Mouse (Mus musculus): ENCODE data around the gene Rgs14.

Gene Rgs14

DNA sequence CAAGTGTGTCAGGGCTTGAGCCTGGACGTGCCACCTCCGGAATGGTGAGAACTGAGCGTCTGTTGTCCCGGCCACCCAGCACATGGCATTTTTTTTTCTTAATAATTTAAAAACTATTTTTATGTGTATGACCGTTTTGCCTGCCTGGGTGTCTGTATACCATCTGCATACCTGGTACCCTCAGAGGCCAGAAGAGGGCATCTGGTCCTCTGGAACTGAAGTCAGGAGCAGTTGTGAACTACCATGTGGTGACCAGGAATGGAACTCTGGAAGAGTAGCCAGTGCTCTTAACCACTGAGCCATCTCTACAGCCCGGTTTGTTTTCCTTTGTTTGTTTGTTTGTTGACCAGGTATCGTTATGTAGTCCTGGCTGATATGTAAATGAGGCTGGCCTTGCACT is 1.1 kb upstream of the Rgs14 start:
- Histone ChIP-seq H3K4me3 (replicated peaks; ENCODE audit: low read length) (no peak overlapping the region), H3K9me3 (ENCODE audit: low read length) (no peaks in the 10 kb centered on the region), H3K27me3 (ENCODE audit: insufficient read depth, low read length) (peaks cover 37% of the 10 kb centered on the region), H3K36me3 (ENCODE audit: insufficient read depth, low read length) (no peaks in the 10 kb centered on the region), H3K4me1 (replicated peaks; ENCODE audit: low read depth, low read length) (peaks cover 14% of the 10 kb centered on the region)
- TF ChIP-seq CTCF (conservative IDR thresholded peaks at IDR 0.05; ENCODE audit: low read length) (no peak), NANOG (IDR thresholded peaks at IDR 0.05; ENCODE audit: borderline replicate concordance, low read length) (no peak), POU5F1 (IDR thresholded peaks at IDR 0.05; ENCODE audit: borderline replicate concordance, low read length) (no peak)

GRCm38 (mm10) chr13:55370234-55370633 is 702 bp downstream of the Rgs14 start:
- H3K36me3 ChIP-seq (ENCODE audit: insufficient read depth, low read length): no peaks in the 10 kb centered on the region
- no peaks in the 10 kb centered on the region for H3K9me3 ChIP-seq (ENCODE audit: low read length)
- TF ChIP-seq NANOG (IDR thresholded peaks at IDR 0.05; ENCODE audit: borderline replicate concordance, low read length): no peak
- TF ChIP-seq POU5F1 (IDR thresholded peaks at IDR 0.05; ENCODE audit: borderline replicate concordance, low read length): no peak
- TF ChIP-seq CTCF (conservative IDR thresholded peaks at IDR 0.05; ENCODE audit: low read length): no peak
- peaks cover 11% of the 10 kb centered on the region for H3K4me1 ChIP-seq (replicated peaks; ENCODE audit: low read depth, low read length)
- peaks cover 56% of the 10 kb centered on the region for H3K27me3 ChIP-seq (ENCODE audit: insufficient read depth, low read length)
- H3K4me3 ChIP-seq (replicated peaks; ENCODE audit: low read length): no peak overlapping the region

DNA sequence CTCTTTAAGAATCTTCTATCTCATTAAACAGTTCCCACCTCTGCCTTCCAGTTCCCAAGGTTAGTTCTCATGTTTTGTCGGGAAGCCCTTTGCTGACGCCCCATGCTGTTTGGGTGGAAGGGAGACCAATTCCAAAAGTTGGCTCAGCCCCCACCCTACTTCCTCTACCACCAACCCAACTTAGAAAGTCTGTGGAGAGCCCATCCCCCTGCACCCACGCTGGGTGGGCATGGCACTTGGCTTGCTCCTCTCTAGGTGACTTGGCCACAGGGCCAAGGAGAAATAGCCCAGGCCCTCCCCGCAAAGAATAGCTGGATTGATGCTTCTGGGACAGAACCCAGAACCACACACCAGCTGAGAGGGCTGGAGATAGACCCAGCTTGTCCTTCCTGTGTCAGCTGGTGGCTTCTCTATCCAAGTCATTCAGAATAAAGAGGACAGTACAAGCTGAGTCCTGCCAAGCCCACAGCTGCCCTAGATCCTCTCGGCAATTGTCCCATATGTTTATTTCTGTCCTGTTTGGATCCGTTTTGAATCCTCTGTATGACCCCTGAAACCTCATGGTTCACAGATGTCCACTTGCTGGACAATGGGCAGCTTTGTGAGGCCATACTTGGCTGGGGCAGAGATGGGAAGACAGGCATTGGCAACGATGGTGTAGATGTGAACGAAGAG is 1.6 kb downstream of the Rgs14 start:
- peaks cover 62% of the 10 kb centered on the region for H3K27me3 ChIP-seq (ENCODE audit: insufficient read depth, low read length)
- H3K36me3 ChIP-seq (ENCODE audit: insufficient read depth, low read length): no peaks in the 10 kb centered on the region
- H3K4me1 ChIP-seq (replicated peaks; ENCODE audit: low read depth, low read length): peaks cover 11% of the 10 kb centered on the region
- H3K9me3 ChIP-seq (ENCODE audit: low read length): no peaks in the 10 kb centered on the region
- H3K4me3 ChIP-seq (replicated peaks; ENCODE audit: low read length): no peak overlapping the region
- TF ChIP-seq POU5F1 (IDR thresholded peaks at IDR 0.05; ENCODE audit: borderline replicate concordance, low read length) (no peak), CTCF (conservative IDR thresholded peaks at IDR 0.05; ENCODE audit: low read length) (no peak), NANOG (IDR thresholded peaks at IDR 0.05; ENCODE audit: borderline replicate concordance, low read length) (no peak)

GRCm38 (mm10) chr13:55371740-55372139 is 2.2 kb downstream of the Rgs14 start:
- peaks cover 11% of the 10 kb centered on the region for H3K4me1 ChIP-seq (replicated peaks; ENCODE audit: low read depth, low read length)
- no peaks in the 10 kb centered on the region for H3K9me3 ChIP-seq (ENCODE audit: low read length)
- H3K36me3 ChIP-seq (ENCODE audit: insufficient read depth, low read length): no peaks in the 10 kb centered on the region
- H3K4me3 ChIP-seq (replicated peaks; ENCODE audit: low read length): no peak overlapping the region
- peaks cover 66% of the 10 kb centered on the region for H3K27me3 ChIP-seq (ENCODE audit: insufficient read depth, low read length)
- TF ChIP-seq CTCF (conservative IDR thresholded peaks at IDR 0.05; ENCODE audit: low read length): no peak
- no peak for TF ChIP-seq NANOG (IDR thresholded peaks at IDR 0.05; ENCODE audit: borderline replicate concordance, low read length)
- no peak for TF ChIP-seq POU5F1 (IDR thresholded peaks at IDR 0.05; ENCODE audit: borderline replicate concordance, low read length)

DNA sequence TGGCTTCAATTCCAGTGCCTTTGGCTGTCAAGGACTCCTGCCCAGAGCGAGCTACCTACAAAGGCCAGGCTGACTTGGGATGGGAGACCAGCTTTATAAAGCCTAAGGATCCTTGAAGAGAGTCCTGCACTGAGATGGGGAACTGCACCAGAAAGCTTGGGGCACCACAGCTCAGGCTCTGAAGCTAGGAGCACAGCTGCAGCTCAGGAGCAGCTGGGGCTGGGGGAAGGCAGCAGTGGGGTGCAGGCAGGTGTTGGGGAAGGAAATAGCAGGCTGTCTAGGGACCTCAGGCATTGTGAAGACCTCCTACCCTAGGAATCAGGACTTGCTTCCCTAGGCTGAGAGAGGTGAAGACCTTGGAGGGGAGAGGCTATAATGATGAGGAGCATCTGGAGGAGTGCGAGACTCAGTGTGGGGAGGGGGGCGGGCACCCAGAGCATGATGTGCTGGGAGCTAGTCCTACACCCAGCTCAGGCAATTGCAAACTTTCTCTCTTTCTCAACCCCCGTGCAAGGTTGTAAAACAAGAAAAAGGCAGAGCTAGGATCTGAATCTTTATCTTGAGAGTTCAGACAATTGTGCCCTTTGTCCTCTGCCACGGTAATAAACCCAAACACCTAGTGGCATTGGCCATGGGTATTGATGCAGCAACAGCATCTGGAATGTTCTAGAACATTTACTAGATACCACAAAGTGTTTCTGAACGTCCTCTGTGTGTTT is 4.8 kb downstream of the Rgs14 start:
- TF ChIP-seq POU5F1 (IDR thresholded peaks at IDR 0.05; ENCODE audit: borderline replicate concordance, low read length) (no peak), NANOG (IDR thresholded peaks at IDR 0.05; ENCODE audit: borderline replicate concordance, low read length) (no peak), CTCF (conservative IDR thresholded peaks at IDR 0.05; ENCODE audit: low read length) (no peak)

DNA sequence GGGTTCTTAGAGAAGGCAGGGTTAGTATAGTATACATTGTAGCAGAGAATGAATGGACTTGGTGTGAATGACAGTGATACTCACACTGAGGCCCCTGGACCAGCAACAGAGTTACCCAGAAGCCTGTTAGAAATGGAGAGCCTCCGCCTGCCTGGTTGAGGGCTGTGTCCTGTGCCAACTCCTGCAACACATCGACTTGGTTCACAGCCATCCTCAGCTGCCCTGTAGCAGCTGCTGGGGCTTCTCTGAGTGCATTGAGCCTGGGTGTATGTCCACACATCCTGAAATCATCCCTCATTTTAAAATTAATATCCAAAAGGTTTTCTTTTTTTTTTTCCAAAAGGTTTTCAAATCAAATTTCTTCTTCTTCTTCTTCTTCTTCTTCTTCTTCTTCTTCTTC is 6.3 kb downstream of the Rgs14 start:
- H3K4me3 ChIP-seq (replicated peaks; ENCODE audit: low read length): no peak overlapping the region
- no peaks in the 10 kb centered on the region for H3K9me3 ChIP-seq (ENCODE audit: low read length)
- H3K4me1 ChIP-seq (replicated peaks; ENCODE audit: low read depth, low read length): peaks cover 24% of the 10 kb centered on the region
- H3K27me3 ChIP-seq (ENCODE audit: insufficient read depth, low read length): peaks cover 78% of the 10 kb centered on the region
- TF ChIP-seq POU5F1 (IDR thresholded peaks at IDR 0.05; ENCODE audit: borderline replicate concordance, low read length) (no peak), CTCF (conservative IDR thresholded peaks at IDR 0.05; ENCODE audit: low read length) (no peak), NANOG (IDR thresholded peaks at IDR 0.05; ENCODE audit: borderline replicate concordance, low read length) (no peak)
- no peaks in the 10 kb centered on the region for H3K36me3 ChIP-seq (ENCODE audit: insufficient read depth, low read length)

More for the DNA sequence above, 4.8 kb downstream of the Rgs14 start:
- H3K27me3 ChIP-seq (ENCODE audit: insufficient read depth, low read length): peaks cover 77% of the 10 kb centered on the region
- no peaks in the 10 kb centered on the region for H3K36me3 ChIP-seq (ENCODE audit: insufficient read depth, low read length)
- H3K4me3 ChIP-seq (replicated peaks; ENCODE audit: low read length): no peak overlapping the region
- H3K9me3 ChIP-seq (ENCODE audit: low read length): no peaks in the 10 kb centered on the region
- H3K4me1 ChIP-seq (replicated peaks; ENCODE audit: low read depth, low read length): peaks cover 24% of the 10 kb centered on the region

DNA sequence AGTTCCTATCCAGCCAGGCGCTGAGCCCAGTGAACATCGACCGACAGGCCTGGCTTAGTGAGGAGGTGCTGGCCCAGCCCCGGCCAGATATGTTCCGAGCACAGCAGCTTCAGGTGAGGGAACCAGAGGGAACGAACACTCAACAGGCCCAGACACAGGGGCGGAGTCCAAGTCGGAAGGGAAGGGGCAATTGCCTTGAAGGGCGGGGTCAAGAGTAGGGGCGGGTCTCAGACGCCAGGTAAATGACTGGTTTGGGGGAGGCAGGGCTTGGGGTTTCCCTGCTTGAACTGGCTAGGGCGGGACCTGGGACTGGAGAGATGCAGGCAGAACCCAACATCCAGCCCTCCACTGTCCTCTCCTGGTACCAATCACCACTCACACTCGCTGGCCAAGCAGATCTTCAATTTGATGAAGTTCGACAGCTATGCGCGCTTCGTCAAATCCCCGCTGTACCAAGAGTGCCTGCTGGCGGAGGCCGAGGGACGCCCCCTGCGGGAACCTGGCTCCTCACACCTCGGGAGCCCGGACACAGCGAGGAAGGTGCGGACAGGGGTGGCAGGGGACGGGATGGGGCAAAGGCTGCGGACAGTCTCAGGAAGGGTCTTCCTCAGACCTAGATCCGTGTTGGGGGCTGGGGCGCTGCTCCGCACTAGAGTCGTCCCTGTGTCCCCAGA is 9.5 kb downstream of the Rgs14 start:
- no peak for TF ChIP-seq CTCF (conservative IDR thresholded peaks at IDR 0.05; ENCODE audit: low read length)
- TF ChIP-seq POU5F1 (IDR thresholded peaks at IDR 0.05; ENCODE audit: borderline replicate concordance, low read length): no peak
- Histone ChIP-seq H3K4me1 (replicated peaks; ENCODE audit: low read depth, low read length) (peaks cover 44% of the 10 kb centered on the region), H3K27me3 (ENCODE audit: insufficient read depth, low read length) (peaks cover 74% of the 10 kb centered on the region), H3K4me3 (replicated peaks; ENCODE audit: low read length) (peak overlapping the region; percentile 78), H3K9me3 (ENCODE audit: low read length) (no peaks in the 10 kb centered on the region), H3K36me3 (ENCODE audit: insufficient read depth, low read length) (no peaks in the 10 kb centered on the region)

DNA sequence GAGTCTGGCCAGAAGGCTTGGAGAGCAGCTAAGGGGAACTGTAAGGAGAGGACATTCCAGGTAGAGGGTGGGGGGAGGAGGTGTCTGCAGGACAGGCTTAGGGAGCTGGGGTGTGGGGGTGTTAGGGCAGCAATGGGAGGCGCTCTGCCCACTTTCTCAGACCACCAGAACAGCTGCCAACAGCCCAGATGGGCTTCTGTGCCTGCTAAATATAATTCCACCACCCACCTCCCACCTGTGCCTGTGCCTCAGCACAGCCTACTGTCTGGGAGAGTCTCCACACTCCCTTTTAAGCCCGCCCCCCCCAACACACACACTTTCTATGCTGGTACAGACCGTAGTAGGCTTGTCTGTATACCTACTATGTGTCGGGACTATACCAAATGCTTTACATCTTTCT is 12.3 kb downstream of the Rgs14 start:
- Histone ChIP-seq H3K27me3 (ENCODE audit: insufficient read depth, low read length) (peaks cover 58% of the 10 kb centered on the region), H3K9me3 (ENCODE audit: low read length) (0 out of 2 replicates have a peak, but pooled peaks cover 3% of the 10 kb centered on the region), H3K4me3 (replicated peaks; ENCODE audit: low read length) (no peak overlapping the region), H3K36me3 (ENCODE audit: insufficient read depth, low read length) (no peaks in the 10 kb centered on the region), H3K4me1 (replicated peaks; ENCODE audit: low read depth, low read length) (peaks cover 44% of the 10 kb centered on the region)
- TF ChIP-seq NANOG (IDR thresholded peaks at IDR 0.05; ENCODE audit: borderline replicate concordance, low read length) (no peak), CTCF (conservative IDR thresholded peaks at IDR 0.05; ENCODE audit: low read length) (no peak), POU5F1 (IDR thresholded peaks at IDR 0.05; ENCODE audit: borderline replicate concordance, low read length) (no peak)
